Mouse (Mus musculus) spleen, adult 2 months (tissue): Measurements from ENCODE around the gene Abl1. TPM values are rescaled to one million over a fixed set of nuclear protein-coding genes. Genes with fewer than 3 reads are reported as not detected.
A peak's percentile ranks its signal among the peaks of the same experiment; 100 is the strongest.

Experiments used
- DNase-seq, 2 experiments: peaks; one replicate each; pipeline versions ENCODE4 v3.0.0 to v3.0.0-alpha.2; 2012 to 2021; ENCODE audit warnings: low spot score in 2 of 2, low read depth in 1 of 2
- H3K27ac ChIP-seq: fragments of 200-500 bp; 2 replicates; pipeline ENCODE4 v1.5.1; 2012; ENCODE audit warnings: low read length, inconsistent platforms; ENCODE audit not compliant: insufficient read depth
- H3K27me3 ChIP-seq: fragments of 200-500 bp; 2 replicates; pipeline ENCODE4 v1.6.1; 2012; ENCODE audit warnings: mild to moderate bottlenecking, moderate library complexity, low read length, inconsistent platforms; ENCODE audit not compliant: control insufficient read depth, insufficient read depth
- H3K36me3 ChIP-seq: fragments of 200-500 bp; 2 replicates; pipeline ENCODE4 v1.6.1; 2012; ENCODE audit warnings: mild to moderate bottlenecking, low read length, inconsistent platforms; ENCODE audit not compliant: control insufficient read depth, insufficient read depth
- H3K4me1 ChIP-seq: fragments of 200-500 bp; 2 replicates; pipeline ENCODE4 v1.6.1; 2011; ENCODE audit warnings: inconsistent platforms; ENCODE audit not compliant: control insufficient read depth, insufficient read depth, insufficient read length
- H3K4me3 ChIP-seq: fragments of 200-500 bp; 2 replicates; pipeline ENCODE4 v1.5.1; 2011; ENCODE audit warnings: mild to moderate bottlenecking, inconsistent platforms; ENCODE audit not compliant: insufficient read depth, insufficient read length; ENCODE audit errors: extremely low read depth
- CTCF ChIP-seq: fragments of 200-500 bp; IDR thresholded peaks from 2 replicates; pipeline ENCODE4 v1.5.1; 2011; ENCODE audit warnings: mild to moderate bottlenecking, inconsistent platforms; ENCODE audit not compliant: insufficient read depth, insufficient read length, insufficient replicate concordance; ENCODE audit errors: extremely low read depth
- POLR2A ChIP-seq: fragments of 200-500 bp; IDR thresholded peaks from 2 replicates; pipeline ENCODE4 v1.6.1; 2011; ENCODE audit warnings: low read depth, low read length, inconsistent platforms
- WGBS: fragments of 180-500 bp; shearing (Covaris S2); methylation state at CpG from one replicate; pipeline ENCODE4 v1.1.7; 2018; 5-methylcytosine and 5-hydroxymethylcytosine counted together
- polyA plus RNA-seq: library from polyadenylated mRNA; depleted of rRNA; stranded (reverse); fragments of >200 nt; gene quantifications from 2 replicates; pipeline ENCODE4 v1.2.3, GENCODE M21; 2012

The Abl1 gene
- polyA plus RNA-seq, 1 experiment, result 43.4 TPM

- peak overlapping the region; percentile 98 for H3K4me3 ChIP-seq
- TF ChIP-seq CTCF, result no peak
- H3K27ac ChIP-seq, result peak overlapping the region; percentile 98; the same call in 1 of the 2 replicates
- no peaks in the 10 kb centered on the region for H3K27me3 ChIP-seq
- H3K36me3 ChIP-seq, result no peaks in the 10 kb centered on the region
- no peak for DNase-seq
- peaks cover 5% of the 10 kb centered on the region; the same call in 1 of the 2 replicates for H3K4me1 ChIP-seq
- WGBS, result 1% methylated on average over 12 of the region's 12 CpGs
Measured at GRCm38 (mm10) chr2:31689045-31689444, 869 bp downstream of the Abl1 start.

- no peaks in the 10 kb centered on the region for H3K27me3 ChIP-seq
- H3K36me3 ChIP-seq, result no peaks in the 10 kb centered on the region; the same call in 1 of the 2 replicates
- no peak for TF ChIP-seq POLR2A
- peaks cover 5% of the 10 kb centered on the region; the same call in 1 of the 2 replicates for H3K4me1 ChIP-seq
- DNase-seq, result no peak
- WGBS, result 62% methylated on average over 3 of the region's 3 CpGs
- no peak overlapping the region for H3K27ac ChIP-seq
- no peak overlapping the region for H3K4me3 ChIP-seq
Measured at GRCm38 (mm10) chr2:31690063-31690462, 1.9 kb downstream of the Abl1 start.

- no peaks in the 10 kb centered on the region for H3K4me1 ChIP-seq
- no peak overlapping the region for H3K4me3 ChIP-seq
- DNase-seq, result no peak
- no peak for TF ChIP-seq POLR2A
- no peak for TF ChIP-seq CTCF
- no peaks in the 10 kb centered on the region for H3K27me3 ChIP-seq
- H3K27ac ChIP-seq, result no peak overlapping the region
- H3K36me3 ChIP-seq, result peaks cover 9% of the 10 kb centered on the region
Measured at GRCm38 (mm10) chr2:31698209-31698608, 10.0 kb downstream of the Abl1 start.

DNA sequence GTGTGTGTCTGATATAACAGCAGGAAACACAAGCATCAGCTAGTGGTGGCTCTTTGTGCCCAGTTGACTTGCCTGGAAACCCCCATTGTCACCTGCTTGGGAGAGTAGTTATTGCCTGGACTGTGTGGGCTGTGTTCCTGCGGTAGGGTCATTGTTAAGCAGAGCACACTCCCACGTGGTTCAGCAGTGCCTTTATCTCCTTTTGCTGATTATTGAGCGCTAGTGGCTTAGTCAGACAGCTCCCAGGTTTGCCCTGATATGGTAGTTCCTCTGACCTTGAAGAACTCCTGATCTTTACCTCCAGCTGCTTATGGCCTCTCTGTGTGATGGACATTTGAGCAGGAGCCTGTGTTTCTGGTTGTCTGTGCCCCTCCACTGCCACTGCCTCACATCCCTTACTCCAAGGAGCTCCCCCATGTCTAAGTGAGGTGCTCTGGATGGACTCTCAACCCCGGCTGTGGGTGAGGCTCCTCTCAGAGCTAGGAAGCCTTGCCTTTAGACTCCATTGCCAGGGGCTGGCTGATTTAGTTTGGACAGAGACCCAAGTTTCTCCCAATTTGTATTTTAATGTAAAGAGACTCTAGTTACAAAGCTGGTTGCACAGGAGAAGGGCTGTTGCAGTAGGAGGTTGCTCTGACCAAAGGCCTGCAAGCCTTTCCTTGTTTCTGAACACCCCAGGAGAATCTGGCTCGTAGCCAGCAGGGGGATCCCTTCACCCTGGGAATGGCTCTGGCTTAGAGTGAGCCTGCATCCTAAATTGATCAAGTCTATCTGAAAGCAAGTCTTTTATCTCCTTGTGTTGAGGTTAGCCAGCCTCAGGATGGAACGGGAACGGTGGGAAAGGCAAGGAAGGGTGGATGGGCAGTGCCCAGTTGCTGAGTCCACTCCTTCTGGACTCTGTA is 12.6 kb downstream of the Abl1 start:
- TF ChIP-seq CTCF (no peak), POLR2A (no peak)
- WGBS, result 78% methylated on average over 7 of the region's 7 CpGs
- no peak overlapping the region for H3K4me3 ChIP-seq
- DNase-seq, result no peak
- H3K27me3 ChIP-seq, result no peaks in the 10 kb centered on the region
- no peak overlapping the region for H3K27ac ChIP-seq
- H3K36me3 ChIP-seq, result peaks cover 6% of the 10 kb centered on the region
- H3K4me1 ChIP-seq, result no peaks in the 10 kb centered on the region

DNA sequence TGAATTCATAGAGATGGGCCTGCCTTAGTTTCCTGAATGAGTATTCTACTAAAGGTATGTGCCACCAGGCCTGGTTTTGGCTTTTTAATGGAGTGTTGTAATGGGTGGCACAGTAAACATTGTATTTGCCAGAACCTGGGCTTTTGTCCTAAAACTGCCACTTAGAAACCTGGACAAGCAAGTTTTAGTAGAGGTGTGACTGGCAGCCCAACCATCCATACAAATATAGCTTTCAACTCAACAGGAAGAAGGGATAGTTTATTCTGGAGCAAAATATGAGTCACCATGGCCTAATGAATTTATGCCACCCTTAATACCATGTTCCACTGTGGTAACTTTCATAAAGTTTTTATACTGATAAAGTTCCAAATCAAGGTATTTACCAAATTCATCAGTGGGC is 15.1 kb downstream of the Abl1 start:
- Histone ChIP-seq H3K27ac (no peak overlapping the region), H3K4me3 (no peak overlapping the region), H3K36me3 (peaks cover 2% of the 10 kb centered on the region; the same call in 1 of the 2 replicates), H3K4me1 (no peaks in the 10 kb centered on the region), H3K27me3 (no peaks in the 10 kb centered on the region)
- no peak for DNase-seq
- TF ChIP-seq CTCF, result no peak
- TF ChIP-seq POLR2A, result no peak

- DNase-seq, result no peak
- Histone ChIP-seq H3K27me3 (no peaks in the 10 kb centered on the region), H3K4me3 (no peak overlapping the region), H3K36me3 (no peaks in the 10 kb centered on the region; the same call in 1 of the 2 replicates), H3K27ac (no peak overlapping the region), H3K4me1 (no peaks in the 10 kb centered on the region)
- no peak for TF ChIP-seq CTCF
- no peak for TF ChIP-seq POLR2A
Measured at GRCm38 (mm10) chr2:31705914-31706313, 17.7 kb downstream of the Abl1 start.

GRCm38 (mm10) chr2:31706531-31706930 is 18.4 kb downstream of the Abl1 start:
- no peak for DNase-seq
- 67% methylated on average over 2 of the region's 2 CpGs for WGBS
- no peaks in the 10 kb centered on the region; the same call in 1 of the 2 replicates for H3K36me3 ChIP-seq
- TF ChIP-seq POLR2A, result no peak
- no peak for TF ChIP-seq CTCF
- no peaks in the 10 kb centered on the region for H3K4me1 ChIP-seq
- no peaks in the 10 kb centered on the region for H3K27me3 ChIP-seq
- no peak overlapping the region for H3K27ac ChIP-seq
- H3K4me3 ChIP-seq, result no peak overlapping the region
